Mouse (Mus musculus) induced T-regulatory cell, adult 2 months (primary cell): ENCODE measurements around the gene Sptbn2.
"Not testable (repeated sequence)": the region's sequence is repeated elsewhere in the genome, so short reads cannot be mapped to it uniquely, and the experiment has no call there.

Source experiments
- DNase-seq: peaks from one replicate; pipeline ENCODE4 v3.0.0-alpha.2; 2012; ENCODE audit warnings: low read depth

Gene Sptbn2

DNA sequence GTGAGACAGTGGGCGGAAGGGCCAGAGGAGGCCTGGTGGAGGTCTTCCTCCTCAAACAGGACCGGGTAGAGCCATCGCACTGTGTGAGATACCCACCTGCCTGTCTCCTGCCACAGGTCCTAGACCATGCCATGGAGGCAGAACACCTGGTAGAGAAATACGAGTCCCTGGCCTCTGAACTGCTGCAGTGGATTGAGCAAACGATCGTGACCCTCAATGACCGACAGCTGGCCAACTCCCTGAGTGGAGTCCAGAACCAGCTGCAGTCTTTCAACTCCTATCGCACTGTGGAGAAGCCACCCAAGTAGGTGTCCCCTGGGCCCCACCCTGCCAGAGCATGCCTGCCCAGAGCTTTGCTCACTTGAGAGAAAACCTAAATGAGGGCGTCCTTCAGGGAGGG, 18.2 kb downstream of the Sptbn2 start:
- no peak for DNase-seq

DNA sequence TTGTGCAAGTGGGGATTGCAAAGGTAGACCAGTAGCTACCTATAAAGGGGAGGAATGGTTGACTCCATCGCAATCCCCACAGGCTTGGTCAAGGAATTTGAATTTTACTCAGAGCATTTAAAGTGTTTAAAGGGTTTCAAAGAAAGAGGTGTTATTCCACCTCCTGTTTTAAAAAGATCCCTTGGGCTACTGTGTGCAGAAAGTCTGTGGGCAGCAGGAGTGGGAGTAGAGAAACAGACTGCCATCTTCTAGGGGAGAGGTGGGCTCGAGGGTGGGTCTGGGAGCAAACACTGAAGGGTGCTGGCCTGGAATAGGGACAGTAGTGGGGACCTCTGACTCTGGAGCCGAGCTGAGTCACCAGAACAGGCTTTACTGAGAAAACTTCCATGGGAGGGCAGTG, 22.1 kb downstream of the Sptbn2 start:
- DNase-seq = no peak

DNA sequence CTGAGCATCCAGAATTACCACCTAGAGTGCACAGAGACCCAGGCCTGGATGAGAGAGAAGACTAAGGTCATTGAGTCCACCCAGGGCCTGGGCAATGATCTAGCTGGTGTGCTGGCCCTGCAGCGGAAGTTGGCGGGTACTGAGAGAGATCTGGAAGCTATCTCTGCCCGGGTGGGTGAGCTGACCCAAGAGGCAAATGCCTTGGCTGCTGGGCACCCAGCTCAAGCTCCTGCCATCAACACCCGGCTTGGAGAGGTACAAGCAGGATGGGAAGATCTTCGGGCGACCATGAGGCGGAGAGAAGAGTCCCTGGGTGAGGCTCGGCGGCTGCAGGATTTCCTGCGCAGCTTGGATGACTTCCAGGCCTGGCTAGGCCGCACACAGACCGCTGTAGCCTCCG, 26.9 kb downstream of the Sptbn2 start:
- DNase-seq = no peak

DNA sequence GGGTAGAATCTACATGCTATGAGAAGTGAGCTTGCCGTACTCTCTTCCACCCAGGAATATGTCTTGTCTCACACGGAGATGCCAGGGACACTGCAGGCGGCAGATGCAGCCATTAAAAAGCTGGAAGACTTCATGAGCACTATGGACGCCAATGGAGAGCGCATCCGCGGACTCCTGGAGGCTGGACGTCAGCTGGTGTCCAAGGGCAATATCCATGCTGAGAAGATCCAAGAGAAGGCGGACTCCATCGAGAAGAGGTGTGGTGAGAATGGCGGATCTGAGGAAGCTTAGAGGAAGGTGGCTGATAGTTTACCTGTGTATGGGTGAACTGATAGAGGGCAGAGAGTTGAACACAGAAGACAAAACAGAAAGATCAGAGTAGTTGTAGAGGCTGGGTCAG, 28.1 kb downstream of the Sptbn2 start:
- no peak for DNase-seq

DNA sequence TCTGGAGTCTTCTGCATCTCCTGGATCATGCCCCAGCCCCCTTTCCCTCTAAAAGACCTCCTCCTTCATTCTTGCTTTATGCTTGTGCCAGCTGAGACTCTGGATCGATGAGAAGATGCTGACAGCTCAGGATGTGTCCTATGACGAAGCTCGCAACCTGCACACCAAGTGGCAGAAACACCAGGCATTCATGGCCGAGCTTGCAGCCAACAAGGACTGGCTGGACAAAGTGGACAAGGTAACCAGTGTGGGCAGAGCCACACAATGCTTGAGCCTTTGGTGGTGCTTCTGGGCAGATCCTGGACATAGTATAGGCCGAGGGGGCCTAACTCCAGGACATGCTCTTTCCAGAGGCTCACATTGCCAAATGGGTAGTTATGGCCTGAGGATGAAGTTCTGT, 28.8 kb downstream of the Sptbn2 start:
- no peak for DNase-seq

DNA sequence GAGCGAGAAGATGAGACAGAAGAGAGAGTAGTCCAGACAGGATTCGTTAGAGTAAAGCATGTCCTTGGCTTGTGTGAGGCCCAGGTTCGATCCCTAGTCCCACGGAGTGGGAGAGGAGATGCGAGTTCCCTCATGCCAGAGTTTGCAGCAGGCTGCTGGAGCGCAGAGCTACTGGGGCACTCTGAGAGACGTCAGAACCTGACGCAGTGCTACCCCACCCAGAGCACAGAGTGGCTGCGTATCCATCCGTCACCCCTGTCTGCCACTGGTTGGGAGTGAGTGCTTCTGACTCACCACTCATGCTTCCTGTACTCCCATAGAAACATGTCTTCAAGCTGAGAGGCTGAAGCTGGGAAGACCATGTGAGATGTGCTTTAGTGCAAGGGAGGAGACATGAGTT, 30.5 kb downstream of the Sptbn2 start:
- DNase-seq = no peak

DNA sequence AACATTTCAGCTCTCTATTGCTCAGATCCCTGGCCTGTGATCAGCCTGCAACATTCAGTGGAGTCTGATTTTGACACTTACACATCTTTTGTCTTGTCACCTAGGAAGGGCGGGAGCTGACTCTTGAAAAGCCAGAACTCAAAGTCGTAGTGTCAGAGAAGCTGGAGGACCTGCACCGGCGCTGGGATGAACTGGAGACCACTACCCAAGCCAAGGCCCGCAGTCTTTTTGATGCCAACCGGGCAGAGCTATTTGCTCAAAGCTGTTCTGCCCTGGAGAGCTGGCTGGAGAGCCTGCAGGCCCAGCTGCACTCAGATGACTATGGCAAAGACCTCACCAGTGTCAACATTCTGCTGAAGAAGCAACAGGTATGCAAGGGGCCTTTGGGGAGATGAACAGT, 31.3 kb downstream of the Sptbn2 start:
- no peak for DNase-seq

DNA sequence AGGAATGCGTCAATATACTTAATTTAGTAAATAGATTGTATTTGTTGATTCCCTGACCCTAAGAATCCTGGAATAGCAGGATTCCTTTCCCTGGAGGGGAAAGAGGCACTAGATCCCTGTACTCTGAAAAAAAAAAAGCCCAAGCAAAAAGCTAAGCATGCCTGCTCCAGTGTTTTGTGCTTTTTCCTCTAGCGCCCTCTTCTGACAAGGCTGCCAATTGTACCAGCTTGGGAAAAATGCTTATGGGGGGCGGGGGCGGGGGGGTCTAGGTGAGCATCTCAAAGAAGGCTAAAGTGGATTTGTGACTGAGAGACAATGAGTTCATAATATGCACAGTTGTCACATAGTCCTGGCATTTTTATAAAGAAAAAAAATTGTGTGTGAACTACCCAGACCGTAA, 32.6 kb downstream of the Sptbn2 start:
- peak; percentile 53 for DNase-seq

DNA sequence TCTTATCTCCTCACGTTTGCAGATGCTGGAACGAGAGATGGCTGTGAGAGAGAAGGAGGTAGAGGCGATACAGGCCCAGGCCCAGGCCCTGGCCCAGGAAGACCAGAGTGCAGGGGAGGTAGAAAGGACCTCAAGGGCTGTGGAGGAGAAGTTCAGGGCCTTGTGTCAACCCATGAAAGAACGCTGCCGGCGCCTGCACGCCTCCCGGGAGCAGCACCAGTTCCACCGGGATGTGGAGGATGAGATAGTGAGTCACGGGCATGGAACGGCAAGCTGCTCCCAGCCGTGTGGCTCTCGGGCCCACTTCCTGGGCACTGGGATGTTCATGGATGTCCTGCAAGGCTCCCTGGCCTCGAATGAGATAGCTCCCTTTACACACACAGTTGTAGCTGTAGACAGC, 33.1 kb downstream of the Sptbn2 start:
- no peak for DNase-seq

DNA sequence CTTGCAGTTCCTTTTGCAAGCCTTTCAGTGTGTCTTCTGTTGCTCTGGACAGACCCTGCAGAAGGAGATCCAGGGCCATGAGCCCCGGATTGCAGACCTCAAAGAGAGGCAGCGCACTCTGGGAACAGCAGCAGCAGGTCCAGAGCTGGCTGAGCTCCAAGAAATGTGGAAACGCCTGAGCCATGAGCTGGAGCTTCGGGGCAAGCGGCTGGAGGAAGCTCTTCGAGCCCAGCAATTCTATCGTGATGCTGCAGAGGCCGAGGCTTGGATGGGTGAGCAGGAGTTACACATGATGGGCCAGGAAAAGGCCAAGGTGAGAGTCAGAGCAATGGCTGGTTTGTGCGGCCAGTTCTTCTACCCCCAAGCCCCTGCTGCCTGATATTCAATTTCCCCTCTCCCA, 34.1 kb downstream of the Sptbn2 start:
- DNase-seq = no peak

DNA sequence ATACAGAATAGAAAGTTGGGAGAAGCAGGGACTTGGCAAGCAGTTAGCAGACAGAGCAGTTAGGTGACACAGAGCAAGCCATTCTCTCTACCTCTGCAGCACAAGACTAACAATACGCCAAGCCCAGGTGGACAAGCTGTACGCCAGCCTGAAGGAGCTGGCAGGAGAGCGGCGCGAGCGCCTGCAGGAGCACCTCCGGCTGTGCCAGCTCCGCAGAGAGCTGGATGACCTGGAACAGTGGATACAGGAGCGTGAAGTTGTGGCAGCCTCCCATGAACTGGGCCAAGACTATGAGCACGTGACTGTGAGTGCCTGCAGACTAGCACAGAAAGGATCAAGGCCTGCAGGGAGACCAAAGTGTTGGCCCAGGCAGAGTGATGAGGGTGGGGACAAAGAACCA, 34.7 kb downstream of the Sptbn2 start:
- no peak for DNase-seq

DNA sequence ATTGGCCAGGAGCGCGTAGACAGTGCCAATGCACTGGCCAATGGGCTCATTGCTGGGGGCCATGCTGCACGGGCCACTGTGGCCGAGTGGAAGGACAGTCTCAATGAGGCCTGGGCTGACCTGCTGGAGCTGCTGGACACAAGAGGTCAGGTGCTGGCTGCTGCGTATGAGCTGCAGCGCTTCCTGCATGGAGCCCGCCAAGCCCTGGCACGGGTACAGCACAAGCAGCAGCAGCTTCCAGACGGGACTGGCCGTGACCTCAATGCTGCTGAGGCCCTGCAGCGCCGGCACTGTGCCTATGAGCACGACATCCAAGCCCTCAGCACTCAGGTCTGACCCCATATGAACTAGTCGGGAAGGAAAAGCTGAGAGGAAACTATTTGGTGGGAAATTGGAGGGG, 35.6 kb downstream of the Sptbn2 start:
- no peak for DNase-seq

DNA sequence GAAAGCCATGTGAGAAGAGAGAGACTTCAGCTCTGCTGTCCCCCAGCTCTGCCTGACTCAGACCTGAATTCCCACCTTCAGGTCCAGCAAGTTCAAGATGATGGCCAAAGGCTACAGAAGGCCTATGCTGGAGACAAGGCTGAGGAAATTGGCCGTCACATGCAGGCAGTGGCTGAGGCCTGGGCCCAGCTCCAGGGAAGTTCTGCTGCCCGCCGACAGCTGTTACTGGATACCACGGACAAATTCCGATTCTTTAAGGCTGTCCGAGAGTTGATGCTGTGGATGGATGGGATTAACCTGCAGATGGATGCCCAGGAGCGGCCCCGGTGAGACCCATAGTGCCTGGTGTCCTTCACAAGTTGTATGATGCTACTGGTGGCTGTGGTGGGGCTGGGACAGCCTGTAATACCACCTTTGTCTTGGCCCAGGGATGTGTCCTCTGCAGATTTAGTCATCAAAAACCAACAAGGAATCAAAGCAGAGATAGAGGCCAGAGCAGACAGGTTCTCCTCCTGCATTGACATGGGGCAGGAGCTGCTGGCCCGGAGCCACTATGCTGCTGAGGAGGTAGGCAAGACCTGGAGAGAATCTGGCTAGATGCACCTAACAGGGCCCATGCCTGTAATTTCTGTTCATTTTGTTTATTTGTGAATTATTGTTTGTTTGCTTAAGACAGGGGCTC, 36.8 kb downstream of the Sptbn2 start:
- no peak for DNase-seq

DNA sequence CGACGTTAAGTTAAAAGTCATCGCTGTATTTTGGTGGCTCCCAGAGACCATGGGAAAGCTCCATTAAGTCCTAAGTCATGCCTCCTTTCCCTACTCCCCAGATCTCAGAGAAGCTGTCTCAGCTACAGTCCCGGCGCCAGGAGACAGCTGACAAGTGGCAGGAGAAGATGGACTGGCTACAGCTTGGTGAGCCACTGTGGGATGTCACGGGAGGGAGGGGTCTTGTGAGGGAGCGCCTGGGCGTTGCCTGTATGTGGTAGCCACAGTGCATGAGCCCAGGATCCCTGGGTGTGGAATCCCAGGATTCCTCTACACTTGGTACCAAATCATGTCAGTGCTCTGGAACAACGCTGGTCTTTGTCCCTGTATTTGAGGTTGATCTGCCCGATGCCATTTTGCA, 37.5 kb downstream of the Sptbn2 start:
- DNase-seq = no peak

DNA sequence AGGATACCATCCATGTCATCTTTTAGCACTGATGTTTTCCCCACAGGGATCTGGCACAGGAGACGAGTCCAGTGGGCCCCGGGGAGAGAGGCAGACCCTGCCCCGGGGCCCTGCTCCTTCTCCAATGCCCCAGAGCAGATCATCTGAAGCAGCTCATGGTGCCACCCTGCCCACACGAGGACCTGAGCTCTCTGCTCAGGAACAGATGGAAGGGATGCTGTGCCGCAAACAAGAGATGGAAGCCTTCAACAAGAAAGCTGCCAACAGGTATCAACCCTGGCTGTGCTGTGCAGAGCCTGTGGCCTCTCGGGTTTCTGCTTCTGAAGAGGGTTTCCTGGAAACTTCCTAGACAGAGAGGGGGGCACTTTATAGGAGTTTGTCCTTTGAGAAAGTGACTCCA, 39.0 kb downstream of the Sptbn2 start:
- no peak for DNase-seq

DNA sequence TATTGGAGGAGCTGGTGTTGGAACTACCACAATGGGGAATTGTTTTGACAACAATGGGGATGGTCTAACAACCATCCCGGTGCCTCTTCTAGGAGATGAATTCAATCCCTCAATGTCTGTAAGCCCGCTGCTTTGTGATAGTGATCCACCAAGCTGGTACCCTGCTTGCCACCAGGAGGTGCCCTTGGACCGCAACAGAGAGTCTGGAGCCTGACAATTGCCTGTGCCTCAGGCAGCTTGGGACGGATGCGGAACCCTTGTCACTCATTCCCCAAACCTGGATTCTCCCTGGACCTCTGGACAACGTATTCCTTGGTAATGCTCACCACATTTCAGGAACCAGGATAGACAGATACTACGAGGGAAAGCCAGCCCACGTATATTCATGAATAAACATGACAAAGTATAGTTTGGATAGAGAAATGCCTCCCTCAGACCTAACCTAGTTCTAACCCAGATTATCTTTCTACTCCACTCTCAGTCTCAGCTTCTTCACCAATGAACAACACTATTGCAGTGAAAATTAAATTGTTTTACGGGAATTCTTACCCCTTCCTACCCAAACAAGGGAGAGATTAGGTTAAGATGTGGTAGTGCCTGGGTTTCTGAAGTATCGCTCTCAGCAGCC, 44.7 kb downstream of the Sptbn2 start:
- DNase-seq = peak; percentile 94

DNA sequence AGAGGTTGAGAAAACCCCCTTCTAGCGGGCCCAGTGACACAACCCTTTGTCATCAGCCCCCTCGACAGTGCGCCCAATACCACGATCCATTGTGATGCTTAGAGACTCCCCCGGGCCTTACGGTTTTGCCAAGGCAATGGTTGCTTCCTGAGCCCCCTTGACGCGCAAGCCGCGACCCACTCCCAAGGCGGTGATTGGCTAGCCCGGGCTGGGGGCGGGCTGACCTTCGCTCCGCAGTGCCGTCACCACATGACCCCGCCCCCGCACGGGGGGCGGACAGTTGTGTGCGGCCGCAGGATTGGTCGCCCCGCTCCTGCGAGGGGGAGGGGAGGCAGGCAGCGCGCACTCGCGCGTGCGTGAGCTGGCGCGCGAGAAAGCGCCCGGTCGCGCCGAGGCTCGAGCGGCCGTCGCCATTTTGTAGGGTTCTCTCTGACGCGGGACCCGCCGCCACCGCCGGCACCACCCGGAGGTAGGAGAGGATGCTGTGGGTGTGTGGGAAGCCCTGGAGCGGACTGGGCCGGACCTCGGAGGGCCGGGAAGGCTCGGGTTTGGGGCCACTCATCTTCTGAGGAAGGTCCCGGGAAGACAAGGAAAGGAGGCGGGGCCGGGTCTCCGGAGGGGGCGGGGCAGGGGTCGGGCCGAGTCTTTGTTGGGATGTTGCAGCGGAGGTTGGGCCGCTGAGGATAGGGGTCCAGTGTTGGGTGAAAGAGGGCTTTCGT, 45.4 kb downstream of the Sptbn2 start, which contains the start of gene Rbm4b:
Rbm4b (plus strand) TSS at position 305 of the 719 bp plus-strand sequence.
- peak; percentile 98 for DNase-seq

DNA sequence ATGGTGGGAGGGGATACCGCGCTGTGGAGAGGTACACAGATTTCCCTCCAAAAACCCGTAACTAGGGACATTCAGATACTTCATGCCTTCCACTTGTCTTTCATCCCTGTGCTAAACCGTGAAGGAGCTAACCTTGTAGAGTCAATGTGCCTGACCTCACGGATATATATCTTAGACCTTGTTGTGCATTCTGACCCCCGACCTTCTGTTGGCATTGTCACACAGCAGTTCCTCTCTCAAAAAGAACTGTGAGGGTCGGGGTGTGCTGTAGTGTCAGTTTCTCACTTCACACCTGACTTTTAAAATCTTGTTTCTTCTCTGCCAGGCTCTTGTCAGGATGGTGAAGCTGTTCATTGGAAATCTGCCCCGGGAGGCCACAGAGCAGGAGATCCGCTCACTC, 46.0 kb downstream of the Sptbn2 start:
- DNase-seq = no peak

DNA sequence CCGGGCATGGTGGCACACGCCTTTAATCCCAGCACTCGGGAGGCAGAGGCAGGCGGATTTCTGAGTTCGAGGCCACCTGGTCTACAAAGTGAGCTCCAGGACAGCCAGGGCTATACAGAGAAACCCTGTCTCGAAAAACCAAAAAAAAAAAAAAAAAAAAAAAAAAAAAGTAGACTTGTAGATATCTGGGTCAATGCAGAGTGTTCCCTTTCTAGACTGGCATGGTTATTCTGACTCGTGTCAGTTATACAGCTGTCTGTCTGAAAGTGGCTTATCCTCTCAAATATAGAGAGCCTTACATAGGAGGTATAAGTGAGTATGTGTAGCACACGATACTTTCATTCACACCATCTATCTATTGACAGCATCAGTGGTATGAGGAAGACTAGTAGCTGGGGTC, 49.6 kb downstream of the Sptbn2 start:
- DNase-seq = not testable (repeated sequence)

DNA sequence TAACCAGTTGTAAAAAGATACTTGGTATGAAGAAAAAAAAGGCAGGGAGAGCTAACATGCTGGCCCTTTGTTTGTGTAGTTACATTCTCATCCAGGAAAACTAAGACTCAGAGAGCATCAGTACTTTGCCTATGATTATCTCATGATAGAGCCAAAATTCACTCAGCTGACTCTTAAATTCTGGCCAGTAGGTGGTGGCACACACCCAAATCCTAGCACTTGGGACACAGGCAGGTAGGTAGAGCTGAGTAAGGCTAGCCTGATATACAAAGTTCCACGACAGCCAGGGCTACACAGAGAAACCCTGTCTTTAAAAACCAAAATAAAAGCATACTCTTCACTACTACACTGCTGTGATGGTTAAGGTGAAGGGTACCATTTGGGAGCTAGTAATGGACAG, 51.9 kb downstream of the Sptbn2 start:
- DNase-seq = peak; percentile 49

DNA sequence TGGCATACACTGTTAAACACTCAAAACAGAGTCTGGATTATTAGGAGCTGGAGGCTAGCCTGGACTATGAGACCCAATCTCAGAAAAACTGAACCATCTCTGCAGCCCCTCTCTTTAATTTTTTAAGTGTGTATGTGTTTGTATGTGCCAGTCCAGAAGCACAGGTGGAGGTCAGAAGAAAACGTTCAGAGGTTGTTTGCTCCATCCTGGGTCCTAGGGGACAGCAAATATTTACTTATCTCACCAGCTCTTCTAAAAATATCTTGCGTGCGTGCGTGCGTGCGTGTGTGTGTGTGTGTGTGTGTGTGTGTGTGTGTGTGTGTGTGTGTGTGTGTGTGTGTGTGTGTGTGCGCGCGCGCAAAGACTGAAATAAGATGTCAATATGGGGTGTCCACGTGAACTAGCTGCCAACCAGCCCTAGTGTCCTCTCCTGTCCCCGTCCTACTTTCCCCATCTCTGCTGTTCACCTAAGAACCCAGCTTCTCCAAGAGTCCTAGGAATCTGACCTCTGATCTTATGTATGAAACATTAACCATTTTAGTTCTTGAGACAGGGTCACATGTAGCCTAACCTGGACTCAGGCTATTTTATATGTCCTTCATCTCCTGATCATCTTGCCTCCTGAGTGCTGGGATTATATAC, 56.7 kb downstream of the Sptbn2 start:
- DNase-seq = no peak

DNA sequence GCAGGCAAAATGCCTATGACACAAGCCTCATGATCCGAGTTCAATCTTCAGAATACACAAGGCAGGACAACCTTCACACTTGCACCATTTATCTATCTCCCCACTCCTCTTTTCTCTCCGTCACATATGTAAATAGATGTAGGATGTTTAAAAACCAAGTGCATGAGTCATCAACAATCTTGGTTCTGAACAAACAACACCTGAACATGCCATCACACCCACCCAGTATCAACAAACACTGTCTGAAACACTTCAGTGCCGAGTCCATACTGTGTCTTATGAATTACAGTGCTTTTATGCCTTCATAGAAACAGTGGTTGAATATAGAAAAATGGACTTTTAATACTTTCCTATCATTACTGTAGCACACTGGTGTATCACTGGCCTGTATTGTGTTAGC, 61.8 kb downstream of the Sptbn2 start:
- no peak for DNase-seq

DNA sequence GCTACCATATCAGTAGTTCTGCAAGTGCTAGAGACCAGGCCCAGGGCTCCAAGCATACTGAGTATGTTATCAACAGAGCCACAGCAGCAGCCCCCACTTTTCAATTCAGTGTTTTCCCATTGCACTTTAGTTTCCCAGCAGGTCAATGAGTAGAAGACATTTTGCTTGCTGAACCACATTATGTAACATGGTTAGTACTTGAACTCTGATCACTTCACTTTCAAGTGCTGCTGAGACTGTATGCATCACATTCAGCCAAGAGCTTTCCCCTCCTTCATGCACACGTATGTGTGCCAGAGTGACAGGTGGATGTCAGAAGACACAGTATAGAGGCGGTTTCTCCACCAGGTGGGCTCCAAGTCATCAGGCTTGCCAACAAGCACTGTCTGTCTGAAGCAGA, 71.9 kb downstream of the Sptbn2 start:
- no peak for DNase-seq
